Mouse (Mus musculus): ENCODE measurements around the gene Mov10l1.

The Mov10l1 gene

GRCm38 (mm10) chr15:89016722-89017121 lies 34.0 kb downstream of the Mov10l1 start:
- no peak for DNase-seq (ENCODE audit: low read depth, low spot score)

GRCm38 (mm10) chr15:89020085-89020484 lies 37.4 kb downstream of the Mov10l1 start:
- no peak for DNase-seq (ENCODE audit: low read depth, low spot score)

- no peak for DNase-seq (ENCODE audit: low read depth, low spot score)
Observed at GRCm38 (mm10) chr15:89020492-89020891, 37.8 kb downstream of the Mov10l1 start.

- peak; percentile 60 for DNase-seq (ENCODE audit: low read depth, low spot score)
Observed at GRCm38 (mm10) chr15:89044381-89044780, 61.7 kb downstream of the Mov10l1 start.

GRCm38 (mm10) chr15:89046356-89046755 lies 63.6 kb downstream of the Mov10l1 start:
- no peak for DNase-seq (ENCODE audit: low read depth, low spot score)

- no peak for DNase-seq (ENCODE audit: low read depth, low spot score)
Observed at GRCm38 (mm10) chr15:89054666-89055065, 72.0 kb downstream of the Mov10l1 start.

GRCm38 (mm10) chr15:89058736-89059135 lies 76.0 kb downstream of the Mov10l1 start:
- DNase-seq (ENCODE audit: low read depth, low spot score): no peak

- peak; percentile 43 for DNase-seq (ENCODE audit: low read depth, low spot score)
Observed at GRCm38 (mm10) chr15:89059161-89059931, 76.6 kb downstream of the Mov10l1 start, which contains the start of gene Panx2. TSS of gene Panx2 (plus strand) at chr15:89059734.

GRCm38 (mm10) chr15:89060032-89060681 lies 77.4 kb downstream of the Mov10l1 start:
- no peak for DNase-seq (ENCODE audit: low read depth, low spot score)

GRCm38 (mm10) chr15:89060811-89061460 lies 78.2 kb downstream of the Mov10l1 start:
- DNase-seq (ENCODE audit: low read depth, low spot score): no peak

GRCm38 (mm10) chr15:89061761-89062517 lies 79.2 kb downstream of the Mov10l1 start:
- no peak for DNase-seq (ENCODE audit: low read depth, low spot score)

GRCm38 (mm10) chr15:89062518-89062910 lies 79.8 kb downstream of the Mov10l1 start:
- DNase-seq (ENCODE audit: low read depth, low spot score): no peak

- no peak for DNase-seq (ENCODE audit: low read depth, low spot score)
Observed at GRCm38 (mm10) chr15:89063001-89063400, 80.3 kb downstream of the Mov10l1 start.

GRCm38 (mm10) chr15:89063536-89063935 lies 80.8 kb downstream of the Mov10l1 start:
- no peak for DNase-seq (ENCODE audit: low read depth, low spot score)

GRCm38 (mm10) chr15:89064891-89065290 lies 82.2 kb downstream of the Mov10l1 start:
- no peak for DNase-seq (ENCODE audit: low read depth, low spot score)

- no peak for DNase-seq (ENCODE audit: low read depth, low spot score)
Observed at GRCm38 (mm10) chr15:89067609-89068008, 84.9 kb downstream of the Mov10l1 start.

GRCm38 (mm10) chr15:89068226-89068625 lies 85.5 kb downstream of the Mov10l1 start:
- peak; percentile 22 for DNase-seq (ENCODE audit: low read depth, low spot score)

GRCm38 (mm10) chr15:89069336-89069840 lies 86.7 kb downstream of the Mov10l1 start:
- DNase-seq (ENCODE audit: low read depth, low spot score): no peak

- DNase-seq (ENCODE audit: low read depth, low spot score): no peak
Observed at GRCm38 (mm10) chr15:89070606-89071005, 87.9 kb downstream of the Mov10l1 start.

GRCm38 (mm10) chr15:89073993-89074603 lies 91.4 kb downstream of the Mov10l1 start:
- DNase-seq (ENCODE audit: low read depth, low spot score): no peak
